In genomic region chr2:50518371-50519128, GRCm38 (mm10) we compare ENCODE assay signal across 9 mouse cellular contexts.
DNase-seq lines count a peak whose midpoint lies in the region; ATAC-seq and TF ChIP-seq lines count a peak whose summit lies in the region.
"Had no signal": no experiment of that assay in that cellular context is flagged by ENCODE, and none has a peak within 500 bp of the region (broad histone marks: within the 10 kb centered on the region; RNA-seq: fewer than 3 reads in every experiment).

No protein-coding gene starts in this region.

- H3K36me3 ChIP-seq in kidney, postnatal 0 days (ENCODE audit: insufficient read depth, low read length), result no peaks in the 10 kb centered on the region
- no peaks in the 10 kb centered on the region for H3K36me3 ChIP-seq in kidney, embryonic 15.5 days
- no peaks in the 10 kb centered on the region for H3K36me3 ChIP-seq in forebrain, embryonic 14.5 days (ENCODE audit: control insufficient read depth, insufficient read depth, low read length)
- H3K36me3 ChIP-seq in hindbrain, embryonic 14.5 days (replicated peaks; ENCODE audit: control insufficient read depth, insufficient read depth), result no peaks in the 10 kb centered on the region
- H3K36me3 ChIP-seq: heart, embryonic 15.5 days; limb, embryonic 12.5 days had no signal

- H3K4me1 ChIP-seq in kidney, postnatal 0 days (replicated peaks; ENCODE audit: insufficient read depth, low read length), result no peaks in the 10 kb centered on the region
- no peaks in the 10 kb centered on the region for H3K4me1 ChIP-seq in kidney, embryonic 15.5 days
- peaks cover 6% of the 10 kb centered on the region; the same call in 1 of the 2 replicates for H3K4me1 ChIP-seq in forebrain, embryonic 14.5 days (ENCODE audit: control insufficient read depth, insufficient read depth, low read length)
- H3K4me1 ChIP-seq in hindbrain, embryonic 14.5 days (replicated peaks; ENCODE audit: control insufficient read depth, insufficient read depth, low read length), result peaks cover 23% of the 10 kb centered on the region
- H3K4me1 ChIP-seq: heart, embryonic 15.5 days had no signal

- WGBS in kidney, postnatal 0 days, result 31% methylated on average over 10 of the region's 10 CpGs
- 41% methylated on average over 10 of the region's 10 CpGs for WGBS in kidney, embryonic 15.5 days
- 55% methylated on average over 10 of the region's 10 CpGs for WGBS in forebrain, embryonic 14.5 days
- 48% methylated on average over 10 of the region's 10 CpGs for WGBS in hindbrain, embryonic 14.5 days

- 0 out of 2 replicates have a peak overlapping the region, but pooled peaks have one; percentile 16 for H3K4me2 ChIP-seq in kidney, postnatal 0 days (ENCODE audit: low read length)
- H3K4me2 ChIP-seq in kidney, embryonic 15.5 days, result no peak overlapping the region
- H3K4me2 ChIP-seq in forebrain, embryonic 14.5 days (ENCODE audit: low read length), result no peak overlapping the region
- no peak overlapping the region for H3K4me2 ChIP-seq in hindbrain, embryonic 14.5 days (replicated peaks)
- H3K4me2 ChIP-seq: heart, embryonic 15.5 days; limb, embryonic 12.5 days had no signal

- no peak overlapping the region for H3K9ac ChIP-seq in kidney, postnatal 0 days (ENCODE audit: low read depth, low read length)
- H3K9ac ChIP-seq in kidney, embryonic 15.5 days, result no peak overlapping the region
- no peak overlapping the region for H3K9ac ChIP-seq in forebrain, embryonic 14.5 days (ENCODE audit: low read length)
- peak overlapping the region; percentile 19; the same call in 1 of the 2 replicates for H3K9ac ChIP-seq in hindbrain, embryonic 14.5 days
- H3K9ac ChIP-seq: heart, embryonic 15.5 days; limb, embryonic 12.5 days had no signal

- peak; percentile 59; the same call in 1 of the 2 replicates for ATAC-seq in kidney, postnatal 0 days (replicated peaks; ENCODE audit: low FRiP score, low read depth)
- no peak; the same call in 1 of the 2 replicates for ATAC-seq in kidney, embryonic 15.5 days (replicated peaks; ENCODE audit: low FRiP score)
- ATAC-seq in forebrain, embryonic 14.5 days, result 0 out of 2 replicates have a peak, but pooled peaks have one; percentile 32
- peak; percentile 46; the same call in 1 of the 2 replicates for ATAC-seq in hindbrain, embryonic 14.5 days (ENCODE audit: low FRiP score)
- peak; percentile 95 for ATAC-seq in monocyte, adult 5-6 weeks (replicated peaks; ENCODE audit: insufficient number of reproducible peaks, low FRiP score, low TSS enrichment, poor library complexity, severe bottlenecking)

- intact Hi-C loops in left cerebral cortex, postnatal 25 days (cut with DNase I), result no loop called here

- no peaks in the 10 kb centered on the region for H3K9me3 ChIP-seq in kidney, postnatal 0 days (replicated peaks; ENCODE audit: low read length)
- no peaks in the 10 kb centered on the region for H3K9me3 ChIP-seq in kidney, embryonic 15.5 days (replicated peaks)
- H3K9me3 ChIP-seq in forebrain, embryonic 14.5 days (replicated peaks; ENCODE audit: control insufficient read depth, low read length), result no peaks in the 10 kb centered on the region
- no peaks in the 10 kb centered on the region for H3K9me3 ChIP-seq in hindbrain, embryonic 14.5 days (ENCODE audit: control insufficient read depth, low read length)
- H3K9me3 ChIP-seq: heart, embryonic 15.5 days; limb, embryonic 12.5 days had no signal

- no peak overlapping the region for H3K4me3 ChIP-seq in kidney, postnatal 0 days (replicated peaks; ENCODE audit: low read depth, low read length)
- H3K4me3 ChIP-seq in kidney, embryonic 15.5 days (replicated peaks), result no peak overlapping the region
- H3K4me3 ChIP-seq in forebrain, embryonic 14.5 days (ENCODE audit: low read depth, low read length), result no peak overlapping the region
- no peak overlapping the region for H3K4me3 ChIP-seq in hindbrain, embryonic 14.5 days (replicated peaks; ENCODE audit: low read length)
- H3K4me3 ChIP-seq: heart, embryonic 15.5 days; limb, embryonic 12.5 days had no signal

- peak; percentile 79 for DNase-seq in kidney, postnatal 0 days (ENCODE audit: low spot score)
- peak; percentile 73 for DNase-seq in forebrain, embryonic 14.5 days (ENCODE audit: low spot score)
- peak; percentile 61 for DNase-seq in hindbrain, embryonic 14.5 days (ENCODE audit: low spot score)
- no peak for DNase-seq in thymus, adult 18-20 months
- no peak for DNase-seq in left cerebral cortex, postnatal 25 days (ENCODE audit: low spot score in 2 of 2)

- H3K27ac ChIP-seq in kidney, postnatal 0 days, result no peak overlapping the region
- no peak overlapping the region for H3K27ac ChIP-seq in kidney, embryonic 15.5 days
- no peak overlapping the region for H3K27ac ChIP-seq in forebrain, embryonic 14.5 days (ENCODE audit: low read depth, low read length)
- peak overlapping the region; percentile 73 for H3K27ac ChIP-seq in hindbrain, embryonic 14.5 days
- H3K27ac ChIP-seq: heart, embryonic 15.5 days; limb, embryonic 12.5 days had no signal

- no peaks in the 10 kb centered on the region for H3K27me3 ChIP-seq in kidney, postnatal 0 days (ENCODE audit: insufficient read depth, low read length)
- H3K27me3 ChIP-seq in kidney, embryonic 15.5 days, result no peaks in the 10 kb centered on the region
- no peaks in the 10 kb centered on the region for H3K27me3 ChIP-seq in forebrain, embryonic 14.5 days (replicated peaks; ENCODE audit: control insufficient read depth, insufficient read depth, low read length)
- no peaks in the 10 kb centered on the region for H3K27me3 ChIP-seq in hindbrain, embryonic 14.5 days (ENCODE audit: control insufficient read depth, insufficient read depth, low read length)
- H3K27me3 ChIP-seq: heart, embryonic 15.5 days; limb, embryonic 12.5 days had no signal

- TF ChIP-seq CTCF in kidney, postnatal 0 days (IDR thresholded peaks at IDR 0.05; ENCODE audit: low read depth), result peak; percentile 53

Comparison
In these comparisons a context has a peak if more than half of its experiments do, and no peak if none do; other contexts are left out.
1. DNase-seq: peak in kidney, postnatal 0 days (single experiment), forebrain, embryonic 14.5 days (single experiment) and hindbrain, embryonic 14.5 days (single experiment); none in thymus, adult 18-20 months (0 of 2) and left cerebral cortex, postnatal 25 days (0 of 2).